Mouse (Mus musculus) ovary, postnatal 36 days (tissue): ENCODE results near the gene Inpp5f.
A peak's percentile ranks its signal among the peaks of the same experiment; 100 is the strongest.

Source experiments
- DNase-seq: peaks from one replicate; pipeline ENCODE4 v3.0.0; 2022; ENCODE audit warnings: low spot score, mixed read lengths

Inpp5f gene

GRCm38 (mm10) chr7:128739462-128740277 lies 128.5 kb downstream of the Inpp5f start:
- peak; percentile 57 for DNase-seq

GRCm38 (mm10) chr7:128740334-128740733 lies 129.2 kb downstream of the Inpp5f start, which contains the start of gene Mcmbp:
TSS of gene Mcmbp (minus strand) at chr7:128740495.
- DNase-seq, result peak; percentile 97

GRCm38 (mm10) chr7:128743898-128744297 lies 132.8 kb downstream of the Inpp5f start:
- DNase-seq, result no peak

GRCm38 (mm10) chr7:128744684-128745485 lies 133.8 kb downstream of the Inpp5f start, which contains the start of gene Sec23ip:
TSS of gene Sec23ip (plus strand) at chr7:128744943.
- DNase-seq, result peak; percentile 96
